Mouse (Mus musculus) Muller cell, postnatal 12 days (primary cell): ENCODE measurements at regions not wholly inside any gene's neighbourhood (a gene's known extent, or its start where the extent isn't known, plus 50 kb on each side); places are given as distances from the start of the nearest gene placed in this dataset.

Experiments used
- DNase-seq: peaks from one replicate; pipeline ENCODE4 v3.0.0-alpha.2; 2015; ENCODE audit errors: inconsistent ontology term

DNA sequence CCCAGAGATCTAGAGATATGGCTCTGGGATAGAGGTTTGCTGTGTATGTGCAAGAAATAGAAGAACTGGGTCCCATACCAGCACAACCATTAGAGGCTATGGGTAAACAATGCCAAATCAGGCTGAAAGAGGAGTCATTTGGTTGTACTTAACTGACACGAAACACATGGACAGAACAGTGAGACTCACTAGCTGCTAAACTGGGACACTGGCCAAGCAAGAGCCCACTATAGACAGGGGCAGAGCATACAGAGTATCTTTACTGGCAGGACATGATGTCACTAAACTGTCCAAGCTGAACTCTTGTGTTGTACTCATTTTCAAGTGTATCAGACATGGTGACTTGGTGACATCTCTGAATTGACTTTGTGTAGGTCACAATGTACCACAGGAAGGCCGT lies 371.3 kb upstream of the Dynlrb2 start:
- DNase-seq: no peak

DNA sequence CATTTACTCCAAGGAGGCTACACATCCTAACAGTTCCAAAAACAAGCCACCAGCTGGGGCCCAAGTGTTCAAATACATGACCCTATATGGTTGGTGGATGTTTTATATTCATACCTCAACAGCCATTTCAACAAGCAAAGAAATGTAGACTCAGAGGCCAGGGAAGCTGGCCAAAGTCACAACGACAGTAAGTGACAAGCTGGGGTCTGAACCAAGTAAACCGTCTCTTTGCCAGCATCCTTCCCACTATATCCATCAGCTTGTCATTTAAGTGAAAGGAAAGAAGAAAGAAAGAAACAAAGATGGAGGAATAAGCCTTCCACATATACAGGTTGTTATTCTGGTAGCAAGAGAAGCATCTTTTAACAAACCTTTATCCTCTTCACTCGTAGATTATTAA lies 371.7 kb upstream of the Dynlrb2 start:
- no peak for DNase-seq

- no peak for DNase-seq
These were observed 384.7 kb upstream of the Dynlrb2 start for GRCm38 (mm10) chr8:116120067-116120466.

- DNase-seq: peak; percentile 18
These were observed 386.9 kb upstream of the Dynlrb2 start for GRCm38 (mm10) chr8:116117919-116118318.

DNA sequence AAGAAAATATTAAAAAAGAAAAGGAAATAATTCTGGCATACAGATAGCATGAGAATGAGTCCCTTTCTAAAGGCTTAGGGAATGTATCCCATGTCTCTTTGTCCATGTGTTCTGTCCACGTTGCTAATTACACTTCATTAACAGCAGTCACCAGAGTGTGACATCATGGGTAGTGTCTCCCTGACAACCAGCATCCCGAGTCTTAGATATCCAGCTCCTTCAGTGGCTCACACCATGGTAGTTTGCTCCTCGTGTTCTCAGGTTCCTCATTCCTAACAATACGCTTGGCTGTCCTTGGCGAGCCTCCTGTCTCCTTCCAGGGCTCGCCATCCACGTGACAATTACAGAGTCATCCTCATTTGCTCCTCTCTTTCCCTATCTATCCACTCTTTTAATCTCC lies 388.1 kb upstream of the Dynlrb2 start:
- DNase-seq: no peak

DNA sequence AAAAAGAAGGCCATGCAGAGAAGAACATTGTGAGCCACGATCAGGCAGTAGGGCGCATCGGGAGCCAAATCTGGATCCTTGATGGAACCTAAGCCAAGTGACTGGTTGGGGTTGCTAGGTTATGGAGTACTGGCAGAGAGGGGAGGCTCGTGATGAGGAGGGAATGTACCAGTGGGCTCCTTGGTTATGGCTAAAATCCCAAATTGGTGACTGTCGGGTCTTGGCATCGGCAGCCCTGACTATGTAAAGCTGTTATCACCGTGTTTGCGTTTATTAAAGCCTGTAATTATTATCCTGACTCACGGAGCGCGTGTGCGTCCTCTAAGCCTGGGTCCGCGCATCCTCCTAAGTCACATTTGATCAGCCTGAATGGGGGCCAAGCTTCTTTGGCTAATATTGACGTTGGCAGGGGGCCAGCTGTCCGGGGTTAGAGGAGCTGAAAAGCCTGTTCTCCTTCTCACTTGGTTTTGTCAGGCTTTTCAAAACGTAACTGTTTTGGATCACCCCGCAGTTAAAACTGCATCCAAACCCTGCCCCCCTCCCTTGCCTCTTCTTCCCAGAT lies 388.9 kb upstream of the Dynlrb2 start:
- peak; percentile 75 for DNase-seq

DNA sequence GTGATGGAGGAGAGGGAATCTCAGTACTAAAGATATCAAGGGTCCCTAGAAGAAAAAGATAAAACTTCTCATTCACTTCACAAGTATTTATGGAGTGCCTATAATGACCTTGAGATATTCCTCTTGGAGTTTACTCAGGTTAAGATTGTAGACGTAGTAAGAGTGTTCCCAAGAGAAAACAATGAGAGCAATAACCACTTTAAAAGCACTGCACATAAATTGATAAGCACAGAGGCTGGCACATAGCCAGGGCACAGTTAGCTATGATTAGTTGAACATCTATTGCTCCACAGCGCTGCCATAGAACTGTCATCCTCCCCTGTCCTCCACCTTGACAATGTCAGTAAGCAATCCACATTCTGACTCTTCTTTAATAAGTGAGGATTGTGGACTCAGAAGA lies 389.8 kb upstream of the Dynlrb2 start:
- peak; percentile 14 for DNase-seq

DNA sequence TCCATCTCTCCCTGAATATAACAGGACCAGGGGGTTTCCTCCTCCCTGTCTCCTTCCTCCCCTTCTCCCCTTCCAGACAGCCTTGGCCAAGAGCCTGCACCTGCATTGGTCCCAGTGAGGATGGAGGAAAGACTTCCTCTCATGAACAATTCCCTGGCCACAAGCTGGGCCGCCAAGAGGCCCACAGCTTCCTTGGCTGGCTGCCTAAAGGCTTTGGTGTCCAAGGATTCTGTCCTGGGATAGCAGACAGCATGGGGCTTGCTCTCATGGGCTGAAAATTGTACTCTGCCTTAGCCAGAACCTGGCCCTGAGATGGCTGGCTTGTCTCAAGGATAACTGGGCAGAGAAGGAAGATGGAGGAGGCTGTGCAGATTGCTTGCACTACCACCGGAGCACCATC lies 390.3 kb upstream of the Dynlrb2 start:
- peak; percentile 64 for DNase-seq

DNA sequence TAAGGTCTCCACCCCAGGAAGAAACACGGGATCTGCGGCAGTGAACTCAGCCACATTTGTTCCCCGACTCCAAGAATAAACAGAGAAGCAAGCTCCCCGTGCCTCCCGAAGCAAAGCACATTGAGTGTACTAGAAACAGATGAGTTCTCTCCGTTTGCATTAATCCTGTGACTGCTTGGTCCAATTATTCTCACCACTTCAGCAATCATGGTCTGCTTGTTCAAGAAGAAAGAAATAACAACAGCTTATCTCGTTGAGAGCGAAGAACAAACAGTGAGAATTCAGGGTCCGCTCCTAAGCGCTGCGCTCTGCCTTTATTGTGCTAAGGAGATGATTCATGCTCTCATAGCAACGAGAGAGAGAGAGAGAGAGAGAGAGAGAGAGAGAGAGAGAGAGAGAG lies 393.6 kb upstream of the Dynlrb2 start:
- no peak for DNase-seq

DNA sequence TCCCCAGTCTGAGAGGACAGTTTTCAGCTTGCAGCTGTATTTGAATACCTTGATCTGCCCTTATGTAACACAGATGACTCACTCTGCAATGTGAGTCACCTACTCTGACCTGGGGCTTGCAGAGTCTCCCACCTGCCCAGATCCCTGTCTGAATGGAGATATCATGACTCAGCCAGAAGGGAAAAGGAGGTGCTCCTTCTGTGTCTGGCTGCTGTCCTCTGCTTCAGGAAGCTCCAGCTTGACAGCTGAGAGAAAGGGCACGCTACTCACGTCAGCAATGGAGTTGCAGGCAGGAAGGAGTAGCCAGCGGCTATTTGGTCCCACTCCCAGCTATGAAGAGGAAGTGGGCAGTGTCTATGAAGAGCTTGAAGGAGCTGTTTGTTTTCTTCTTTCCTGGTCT lies 389.1 kb upstream of the Maf start:
- peak; percentile 9 for DNase-seq

- DNase-seq: peak; percentile 81
These were observed 375.6 kb upstream of the Maf start for GRCm38 (mm10) chr8:116083156-116083555.

- peak; percentile 24 for DNase-seq
These were observed 371.3 kb upstream of the Maf start for GRCm38 (mm10) chr8:116078849-116079407.

GRCm38 (mm10) chr8:116071497-116071896 lies 363.9 kb upstream of the Maf start:
- DNase-seq: no peak

- no peak for DNase-seq
These were observed 361.9 kb upstream of the Maf start for GRCm38 (mm10) chr8:116069538-116069937.

GRCm38 (mm10) chr8:116067978-116068375 lies 360.4 kb upstream of the Maf start:
- DNase-seq: no peak

DNA sequence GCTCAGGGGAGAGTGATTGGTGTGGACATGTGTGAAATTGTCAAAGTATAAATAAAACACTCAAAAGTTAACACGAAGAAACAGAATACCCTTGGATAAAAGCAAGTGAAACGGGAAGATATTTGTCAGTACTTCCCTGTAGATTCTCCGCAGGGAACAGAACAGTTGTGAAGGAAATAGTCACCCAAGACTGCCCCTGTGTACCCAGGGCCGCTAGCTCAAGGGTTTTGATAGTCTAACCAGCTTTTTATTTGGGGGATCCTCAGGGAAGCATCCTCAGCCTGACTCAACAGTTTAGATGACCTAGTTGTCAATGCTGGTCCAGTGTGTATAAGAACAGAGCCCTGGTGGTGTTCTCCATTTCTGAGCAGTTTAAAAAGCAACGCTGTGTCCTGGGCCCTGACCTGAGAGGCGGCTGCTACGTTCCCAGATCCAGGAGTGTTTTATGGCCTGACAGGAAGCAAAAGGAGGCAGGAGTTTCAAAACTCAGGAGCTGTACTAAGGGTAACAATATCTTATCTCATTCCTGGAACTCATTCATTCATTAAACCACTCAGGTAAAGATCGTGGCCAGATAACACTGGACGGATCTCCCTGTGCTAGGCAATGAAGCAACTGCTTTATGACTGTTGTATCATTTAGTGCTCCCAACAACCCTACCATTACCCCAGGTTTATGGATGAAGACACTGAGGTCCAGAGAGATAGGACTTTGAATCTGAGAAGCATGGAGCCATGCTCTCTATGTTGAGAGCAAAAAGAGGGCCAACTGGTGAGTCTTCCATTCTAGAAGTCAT lies 359.8 kb upstream of the Maf start:
- no peak for DNase-seq

DNA sequence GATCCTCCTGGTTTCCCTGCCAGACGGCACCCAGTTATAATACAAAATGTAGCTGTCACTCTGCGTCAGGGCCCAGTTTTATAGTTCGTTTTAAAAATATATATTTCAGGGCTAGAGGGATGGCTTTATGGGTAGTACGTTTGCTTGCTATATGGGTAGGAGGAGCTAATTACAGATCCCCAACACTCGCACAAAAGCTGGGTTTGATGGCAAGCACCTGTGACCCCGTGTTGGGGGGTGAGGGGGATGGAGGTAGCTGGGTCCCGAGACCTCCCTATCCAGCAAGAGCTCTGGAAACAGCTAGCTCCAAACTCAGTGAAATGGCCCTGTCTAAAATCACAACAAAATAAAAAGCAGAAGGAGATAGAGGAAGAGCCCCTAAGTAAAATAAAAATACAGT lies 358.3 kb upstream of the Maf start:
- DNase-seq: no peak

GRCm38 (mm10) chr8:116065327-116065726 lies 357.7 kb upstream of the Maf start:
- DNase-seq: peak; percentile 37

- no peak for DNase-seq
These were observed 357.0 kb upstream of the Maf start for GRCm38 (mm10) chr8:116064562-116064961.

- DNase-seq: peak; percentile 32
These were observed 355.9 kb upstream of the Maf start for GRCm38 (mm10) chr8:116063541-116063940.

DNA sequence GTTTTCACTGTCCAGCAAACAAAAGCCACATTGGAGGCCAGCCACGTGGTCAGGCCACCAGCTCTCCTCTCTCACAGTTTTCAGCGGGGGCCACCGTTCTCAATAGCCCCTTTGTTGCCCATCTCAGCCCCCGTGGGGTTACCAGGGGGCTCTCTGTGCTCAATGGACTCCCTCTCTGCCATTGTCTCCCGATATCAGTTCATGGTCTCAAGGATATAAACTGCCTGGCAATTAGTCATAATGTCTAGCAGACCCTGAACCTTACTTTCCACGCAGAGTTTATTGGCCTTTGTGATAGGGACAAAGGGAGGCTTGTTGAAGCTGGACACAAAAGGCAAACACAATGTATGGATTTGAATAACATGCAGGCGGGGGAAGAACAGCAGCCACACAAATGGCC lies 345.9 kb upstream of the Maf start:
- DNase-seq: peak; percentile 38

DNA sequence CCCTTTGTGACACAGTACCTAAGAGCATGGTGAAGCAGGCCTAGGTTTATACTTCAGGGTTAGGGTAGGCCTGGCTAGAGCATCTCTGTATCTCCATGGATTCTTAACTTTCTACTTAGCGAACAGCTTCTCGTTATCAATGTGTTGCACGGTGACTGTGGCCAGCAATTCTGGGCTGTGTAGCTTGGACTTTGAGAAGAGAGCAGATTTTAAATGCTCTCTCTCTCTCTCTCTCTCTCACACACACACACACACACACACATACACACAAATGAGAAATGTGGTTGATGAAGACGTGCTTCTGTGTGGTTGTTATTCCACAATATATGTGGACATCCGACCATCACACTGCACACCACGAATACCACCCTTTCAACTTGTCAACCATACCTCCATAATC lies 345.4 kb upstream of the Maf start:
- no peak for DNase-seq

- DNase-seq: no peak
These were observed 340.9 kb upstream of the Maf start for GRCm38 (mm10) chr8:116048480-116048879.
